Mouse (Mus musculus) stomach, postnatal 0 days (tissue): ENCODE results near the gene Ninl.

Source experiments
- CTCF ChIP-seq: IDR thresholded peaks from 2 replicates; pipeline ENCODE4 v1.5.1; 2016; ENCODE audit warnings: antibody characterized with exemption, low read depth, mild to moderate bottlenecking, moderate library complexity
- EP300 ChIP-seq: optimal IDR thresholded peaks from 2 replicates; pipeline ENCODE3; 2016; ENCODE audit warnings: antibody characterized with exemption

DNA sequence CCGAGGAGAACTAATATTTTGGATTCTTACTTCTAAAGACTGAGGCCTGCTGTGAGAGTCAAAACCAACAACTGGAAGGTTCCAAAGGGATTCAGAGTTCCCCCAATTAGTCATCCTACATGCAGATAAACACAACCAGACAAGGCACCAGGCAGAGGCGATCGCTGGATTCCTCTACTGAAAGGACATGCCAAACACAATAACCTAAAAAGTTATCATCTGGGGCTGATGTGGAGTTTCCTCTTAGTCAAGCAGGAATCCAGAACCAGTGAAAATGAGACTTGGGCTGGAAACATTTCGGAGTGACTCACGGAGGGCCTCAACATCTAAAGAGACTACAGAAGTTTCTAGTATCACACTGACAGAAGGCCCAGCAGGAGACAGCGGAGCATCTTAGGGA is 35.4 kb downstream of the Ninl start:
- TF ChIP-seq EP300: no peak
- TF ChIP-seq CTCF: no peak
